Mouse (Mus musculus) heart, postnatal 0 days (tissue): ENCODE measurements at regions not wholly inside any gene's neighbourhood (a gene's known extent, or its start where the extent isn't known, plus 50 kb on each side); places are given as distances from the start of the nearest gene placed in this dataset.

Experiments used
- CTCF ChIP-seq: IDR thresholded peaks from 2 replicates; pipeline ENCODE4 v1.5.1; 2016; ENCODE audit warnings: antibody characterized with exemption, control low read depth, low read depth
- EP300 ChIP-seq: IDR thresholded peaks from 2 replicates; pipeline ENCODE4 v1.6.1; 2016; ENCODE audit warnings: antibody characterized with exemption, low read depth

DNA sequence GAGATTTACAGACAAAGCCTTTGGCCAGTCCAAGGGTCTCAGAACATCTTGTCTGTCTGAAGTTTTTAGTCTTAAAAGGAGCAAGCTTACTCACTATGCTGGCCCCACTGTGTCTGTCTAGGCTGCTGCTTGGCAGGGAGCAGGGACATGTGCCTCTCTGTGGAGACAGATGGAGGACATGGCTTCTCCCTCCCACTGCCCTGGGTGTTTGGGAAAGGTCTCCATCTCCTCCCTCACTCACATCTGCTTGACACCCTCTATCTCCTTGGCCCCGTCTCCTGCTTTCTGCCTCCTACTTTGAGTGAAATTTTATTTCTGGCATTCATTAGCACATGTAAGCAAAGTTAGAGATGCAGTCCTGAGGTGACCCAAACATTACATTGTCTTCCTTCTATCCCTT is 127.1 kb upstream of the Plxna4 start:
- no peak for TF ChIP-seq CTCF
- no peak for TF ChIP-seq EP300
